Mouse (Mus musculus): ENCODE measurements at regions not wholly inside any gene's neighbourhood (a gene's known extent, or its start where the extent isn't known, plus 50 kb on each side); places are given as distances from the start of the nearest gene placed in this dataset.

GRCm38 (mm10) chr1:45575131-45575530, 72.0 kb upstream of the Col5a2 start:
- H3K27ac ChIP-seq (ENCODE audit: low read depth, low read length): no peak overlapping the region
- H3K9me3 ChIP-seq (ENCODE audit: control insufficient read depth): no peaks in the 10 kb centered on the region
- no peak overlapping the region for H3K4me2 ChIP-seq (replicated peaks; ENCODE audit: low read depth)
- no peak overlapping the region for H3K9ac ChIP-seq (ENCODE audit: low read depth, low read length)
- no peak for ATAC-seq
- WGBS: 49% methylated on average over 3 of the region's 3 CpGs
- TF ChIP-seq CTCF (IDR thresholded peaks at IDR 0.05; ENCODE audit: low read depth): no peak
- H3K4me1 ChIP-seq (replicated peaks; ENCODE audit: control insufficient read depth, insufficient read depth, low read length): no peaks in the 10 kb centered on the region
- H3K27me3 ChIP-seq (replicated peaks; ENCODE audit: control insufficient read depth, insufficient read depth, low read length): no peaks in the 10 kb centered on the region
- no peak overlapping the region for H3K4me3 ChIP-seq (ENCODE audit: low read depth, low read length)
- no peaks in the 10 kb centered on the region for H3K36me3 ChIP-seq (ENCODE audit: control insufficient read depth, insufficient read depth)

- Histone ChIP-seq H3K27ac (ENCODE audit: low read depth, low read length) (no peak overlapping the region), H3K27me3 (replicated peaks; ENCODE audit: control insufficient read depth, insufficient read depth, low read length) (no peaks in the 10 kb centered on the region), H3K9me3 (ENCODE audit: control insufficient read depth) (no peaks in the 10 kb centered on the region), H3K4me3 (ENCODE audit: low read depth, low read length) (no peak overlapping the region), H3K4me2 (replicated peaks; ENCODE audit: low read depth) (no peak overlapping the region), H3K36me3 (ENCODE audit: control insufficient read depth, insufficient read depth) (no peaks in the 10 kb centered on the region), H3K4me1 (replicated peaks; ENCODE audit: control insufficient read depth, insufficient read depth, low read length) (no peaks in the 10 kb centered on the region), H3K9ac (ENCODE audit: low read depth, low read length) (no peak overlapping the region)
- TF ChIP-seq CTCF (IDR thresholded peaks at IDR 0.05; ENCODE audit: low read depth): no peak
- WGBS: 73% methylated on average over 1 of the region's 1 CpGs
- ATAC-seq: no peak
Observed at GRCm38 (mm10) chr1:45580466-45580865, 77.4 kb upstream of the Col5a2 start.

- no peak overlapping the region for H3K27ac ChIP-seq (ENCODE audit: low read depth, low read length)
- H3K27me3 ChIP-seq (replicated peaks; ENCODE audit: control insufficient read depth, insufficient read depth, low read length): no peaks in the 10 kb centered on the region
- no peak overlapping the region for H3K4me3 ChIP-seq (ENCODE audit: low read depth, low read length)
- H3K4me2 ChIP-seq (replicated peaks; ENCODE audit: low read depth): no peak overlapping the region
- no peak for ATAC-seq
- H3K9ac ChIP-seq (ENCODE audit: low read depth, low read length): no peak overlapping the region
- no peaks in the 10 kb centered on the region for H3K9me3 ChIP-seq (ENCODE audit: control insufficient read depth)
- no peaks in the 10 kb centered on the region for H3K4me1 ChIP-seq (replicated peaks; ENCODE audit: control insufficient read depth, insufficient read depth, low read length)
- 83% methylated on average over 9 of the region's 9 CpGs for WGBS
- no peaks in the 10 kb centered on the region for H3K36me3 ChIP-seq (ENCODE audit: control insufficient read depth, insufficient read depth)
- TF ChIP-seq CTCF (IDR thresholded peaks at IDR 0.05; ENCODE audit: low read depth): no peak
Observed at GRCm38 (mm10) chr1:45587351-45588025, 84.4 kb upstream of the Col5a2 start.

GRCm38 (mm10) chr1:45597316-45597715, 94.2 kb upstream of the Col5a2 start:
- no peaks in the 10 kb centered on the region for H3K9me3 ChIP-seq (ENCODE audit: control insufficient read depth)
- H3K4me1 ChIP-seq (replicated peaks; ENCODE audit: control insufficient read depth, insufficient read depth, low read length): no peaks in the 10 kb centered on the region
- H3K4me3 ChIP-seq (ENCODE audit: low read depth, low read length): no peak overlapping the region
- 55% methylated on average over 2 of the region's 2 CpGs for WGBS
- no peaks in the 10 kb centered on the region for H3K36me3 ChIP-seq (ENCODE audit: control insufficient read depth, insufficient read depth)
- no peak overlapping the region for H3K27ac ChIP-seq (ENCODE audit: low read depth, low read length)
- no peak overlapping the region for H3K4me2 ChIP-seq (replicated peaks; ENCODE audit: low read depth)
- H3K9ac ChIP-seq (ENCODE audit: low read depth, low read length): no peak overlapping the region
- no peak for ATAC-seq
- TF ChIP-seq CTCF (IDR thresholded peaks at IDR 0.05; ENCODE audit: low read depth): no peak
- no peaks in the 10 kb centered on the region for H3K27me3 ChIP-seq (replicated peaks; ENCODE audit: control insufficient read depth, insufficient read depth, low read length)

GRCm38 (mm10) chr1:45599421-45599820, 96.3 kb upstream of the Col5a2 start:
- no peak for TF ChIP-seq CTCF (IDR thresholded peaks at IDR 0.05; ENCODE audit: low read depth)
- no peak for ATAC-seq
- Histone ChIP-seq H3K4me1 (replicated peaks; ENCODE audit: control insufficient read depth, insufficient read depth, low read length) (no peaks in the 10 kb centered on the region), H3K4me2 (replicated peaks; ENCODE audit: low read depth) (no peak overlapping the region), H3K36me3 (ENCODE audit: control insufficient read depth, insufficient read depth) (no peaks in the 10 kb centered on the region), H3K27ac (ENCODE audit: low read depth, low read length) (no peak overlapping the region), H3K9ac (ENCODE audit: low read depth, low read length) (no peak overlapping the region), H3K27me3 (replicated peaks; ENCODE audit: control insufficient read depth, insufficient read depth, low read length) (no peaks in the 10 kb centered on the region), H3K9me3 (ENCODE audit: control insufficient read depth) (no peaks in the 10 kb centered on the region), H3K4me3 (ENCODE audit: low read depth, low read length) (no peak overlapping the region)
- WGBS: 47% methylated on average over 1 of the region's 1 CpGs

GRCm38 (mm10) chr1:45600011-45600410, 96.9 kb upstream of the Col5a2 start:
- H3K36me3 ChIP-seq (ENCODE audit: control insufficient read depth, insufficient read depth): no peaks in the 10 kb centered on the region
- no peaks in the 10 kb centered on the region for H3K4me1 ChIP-seq (replicated peaks; ENCODE audit: control insufficient read depth, insufficient read depth, low read length)
- TF ChIP-seq CTCF (IDR thresholded peaks at IDR 0.05; ENCODE audit: low read depth): no peak
- no peak overlapping the region for H3K27ac ChIP-seq (ENCODE audit: low read depth, low read length)
- no peak for ATAC-seq
- WGBS: 73% methylated on average over 3 of the region's 3 CpGs
- H3K4me3 ChIP-seq (ENCODE audit: low read depth, low read length): no peak overlapping the region
- no peak overlapping the region for H3K4me2 ChIP-seq (replicated peaks; ENCODE audit: low read depth)
- H3K9me3 ChIP-seq (ENCODE audit: control insufficient read depth): no peaks in the 10 kb centered on the region
- no peaks in the 10 kb centered on the region for H3K27me3 ChIP-seq (replicated peaks; ENCODE audit: control insufficient read depth, insufficient read depth, low read length)
- H3K9ac ChIP-seq (ENCODE audit: low read depth, low read length): no peak overlapping the region

GRCm38 (mm10) chr1:45605571-45605970, 102.5 kb upstream of the Col5a2 start:
- no peak for TF ChIP-seq CTCF (IDR thresholded peaks at IDR 0.05; ENCODE audit: low read depth)
- Histone ChIP-seq H3K4me2 (replicated peaks; ENCODE audit: low read depth) (no peak overlapping the region), H3K4me3 (ENCODE audit: low read depth, low read length) (no peak overlapping the region), H3K36me3 (ENCODE audit: control insufficient read depth, insufficient read depth) (no peaks in the 10 kb centered on the region), H3K27ac (ENCODE audit: low read depth, low read length) (no peak overlapping the region), H3K27me3 (replicated peaks; ENCODE audit: control insufficient read depth, insufficient read depth, low read length) (no peaks in the 10 kb centered on the region), H3K9me3 (ENCODE audit: control insufficient read depth) (no peaks in the 10 kb centered on the region), H3K4me1 (replicated peaks; ENCODE audit: control insufficient read depth, insufficient read depth, low read length) (no peaks in the 10 kb centered on the region), H3K9ac (ENCODE audit: low read depth, low read length) (no peak overlapping the region)
- no peak for ATAC-seq
- 78% methylated on average over 1 of the region's 1 CpGs for WGBS
